Mouse (Mus musculus) cerebellum, postnatal 4 days (tissue): ENCODE measurements around the gene Cacna1e.

Experiments
- DNase-seq, 2 experiments: peaks; one replicate each; pipeline ENCODE4 v3.0.0; 2022; ENCODE audit warnings: low spot score in 2 of 2, mixed read lengths in 1 of 2

The Cacna1e gene

DNA sequence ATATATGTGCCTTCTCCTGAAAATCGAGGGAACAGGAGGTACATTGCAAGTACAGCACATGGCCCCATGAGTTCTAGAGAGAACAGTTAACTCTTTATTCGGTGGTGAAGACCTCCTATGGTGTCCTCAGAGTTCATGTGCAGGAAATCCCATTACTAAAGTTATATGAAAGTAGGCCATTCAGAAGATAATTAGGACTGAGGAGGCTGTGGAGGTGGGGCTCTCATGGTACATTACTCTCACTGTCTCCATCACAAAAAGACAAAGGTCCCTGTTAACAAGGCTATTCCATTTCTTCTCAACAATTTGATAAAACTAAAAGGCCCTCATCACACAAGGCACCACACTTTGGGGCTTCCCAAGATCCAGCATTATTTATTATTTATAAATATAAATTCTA lies 475.2 kb downstream of the Cacna1e start:
- no peak for DNase-seq

DNA sequence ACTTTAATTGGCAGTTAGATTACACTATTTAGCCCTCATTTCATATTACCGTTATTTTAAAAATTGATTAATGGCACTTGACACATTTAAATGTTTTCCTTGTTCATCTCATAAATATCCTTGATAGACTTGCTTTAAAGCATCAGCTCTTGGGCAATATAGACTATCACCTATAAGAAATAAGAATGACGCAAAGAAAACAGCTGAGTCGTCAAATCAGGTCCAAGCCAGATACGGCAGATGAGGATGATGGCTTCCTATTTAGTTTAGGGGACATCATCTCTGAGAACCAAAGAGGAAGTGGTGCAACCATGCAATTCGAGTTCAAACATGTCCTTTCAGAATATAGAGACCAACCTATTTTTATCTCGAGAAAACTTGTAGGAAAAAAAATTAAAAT lies 492.3 kb downstream of the Cacna1e start:
- no peak for DNase-seq
